Mouse (Mus musculus): Measurements from ENCODE around the gene Reg2. TPM values are rescaled to one million over a fixed set of nuclear protein-coding genes. Genes with fewer than 3 reads are reported as not detected.
"Not testable (repeated sequence)": the region's sequence is repeated elsewhere in the genome, so short reads cannot be mapped to it uniquely, and the experiment has no call there.

Gene Reg2
- not detected in 2 replicates for polyA plus RNA-seq (2014; fragmentation: Nextera tagmentation; extraction: Ambion mirVana)

DNA sequence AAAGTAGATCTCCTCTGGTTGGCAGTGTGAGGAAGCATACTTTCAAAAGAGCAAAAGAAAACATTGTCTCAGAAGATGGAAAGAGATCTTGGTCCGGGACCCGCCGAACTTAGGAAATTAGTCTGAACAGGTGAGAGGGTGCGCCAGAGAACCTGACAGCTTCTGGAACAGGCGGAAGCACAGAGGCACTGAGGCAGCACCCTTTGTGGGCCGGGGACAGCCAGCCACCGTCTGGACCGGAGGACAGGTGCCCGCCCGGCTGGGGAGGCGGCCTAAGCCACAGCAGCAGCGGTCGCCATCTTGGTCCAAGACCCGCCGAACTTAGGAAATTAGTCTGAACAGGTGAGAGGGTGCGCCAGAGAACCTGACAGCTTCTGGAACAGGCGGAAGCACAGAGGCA lies at the start of gene Reg2:
Gene Reg2, plus strand, starts transcription at position 301 of the 400 bp plus-strand sequence.
- 94% methylated on average over 4 of the region's 17 CpGs for WGBS (ENCODE audit: insufficient replicate concordance)
- not testable (repeated sequence) for H3K4me1 ChIP-seq (ENCODE audit: control insufficient read depth, insufficient read depth, low read length); H3K27me3 ChIP-seq (ENCODE audit: control insufficient read depth, insufficient read depth, low read length); H3K36me3 ChIP-seq (ENCODE audit: control insufficient read depth, insufficient read depth, low read length); ATAC-seq (replicated peaks; ENCODE audit: insufficient number of reproducible peaks, low FRiP score, low TSS enrichment); H3K4me2 ChIP-seq; H3K9me3 ChIP-seq (replicated peaks; ENCODE audit: control insufficient read depth, low read length); H3K27ac ChIP-seq (ENCODE audit: low read depth, low read length); H3K9ac ChIP-seq (ENCODE audit: low read depth, low read length); H3K4me3 ChIP-seq (ENCODE audit: low read depth, low read length)

DNA sequence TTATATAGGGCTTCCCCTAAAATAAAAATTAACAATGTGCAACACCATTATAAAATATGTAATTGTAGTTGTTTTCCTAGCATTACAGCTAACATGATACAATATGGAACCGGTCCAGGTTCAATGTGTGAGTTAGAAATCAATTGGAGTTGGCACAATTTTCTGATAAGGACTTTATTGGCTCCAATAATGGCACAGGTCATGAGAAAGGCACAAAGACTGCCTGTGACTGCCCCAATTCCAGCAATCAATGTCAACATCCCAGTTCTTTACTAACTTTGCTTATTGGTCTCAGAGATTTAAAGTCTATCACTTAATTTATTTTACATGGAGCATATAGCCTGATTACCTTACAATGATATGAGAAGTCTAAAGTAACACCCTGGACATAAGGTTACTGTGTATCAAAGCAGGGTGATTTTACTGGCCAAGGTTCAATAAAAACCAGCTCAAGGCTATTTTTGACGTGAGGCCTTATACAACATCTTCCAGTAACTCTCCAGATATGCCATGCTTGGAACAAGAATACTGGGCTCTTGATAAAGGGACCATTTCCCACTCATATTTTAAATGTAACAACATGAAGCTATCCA lies 33.4 kb upstream of the Reg2 start:
- H3K27me3 ChIP-seq (ENCODE audit: control insufficient read depth, insufficient read depth, low read length): no peaks in the 10 kb centered on the region
- H3K4me3 ChIP-seq (ENCODE audit: low read depth, low read length): no peak overlapping the region
- no peaks in the 10 kb centered on the region for H3K4me1 ChIP-seq (ENCODE audit: control insufficient read depth, insufficient read depth, low read length)
- H3K9me3 ChIP-seq (replicated peaks; ENCODE audit: control insufficient read depth, low read length): no peaks in the 10 kb centered on the region
- no peaks in the 10 kb centered on the region for H3K36me3 ChIP-seq (ENCODE audit: control insufficient read depth, insufficient read depth, low read length)
- ATAC-seq (replicated peaks; ENCODE audit: insufficient number of reproducible peaks, low FRiP score, low TSS enrichment): no peak
- H3K4me2 ChIP-seq: no peak overlapping the region
- no peak overlapping the region for H3K27ac ChIP-seq (ENCODE audit: low read depth, low read length)
- no peak overlapping the region for H3K9ac ChIP-seq (ENCODE audit: low read depth, low read length)
- 52% methylated on average over 2 of the region's 2 CpGs for WGBS (ENCODE audit: insufficient replicate concordance)

DNA sequence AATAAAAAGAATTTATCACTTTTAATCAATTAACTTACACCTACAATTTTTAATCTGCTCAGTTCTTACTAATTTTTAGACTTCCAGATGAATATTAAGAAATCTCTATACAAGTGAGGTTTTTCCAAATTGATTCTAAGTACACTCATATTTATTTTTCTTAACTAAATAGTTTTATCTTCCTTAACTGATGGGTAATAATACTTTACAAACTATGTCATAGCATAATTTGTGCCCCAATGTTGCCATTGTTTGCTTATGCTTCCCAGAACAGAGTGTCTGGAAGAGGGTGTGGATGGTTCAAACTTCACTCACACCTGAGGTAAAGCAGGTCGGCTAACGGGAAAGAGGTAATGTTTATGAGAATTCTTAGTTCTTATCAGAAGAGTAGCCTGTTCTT lies 25.1 kb upstream of the Reg2 start, which contains the start of gene Reg3b:
Gene Reg3b, plus strand, starts transcription at position 301 of the 400 bp plus-strand sequence.
- Histone ChIP-seq H3K27me3 (ENCODE audit: control insufficient read depth, insufficient read depth, low read length) (no peaks in the 10 kb centered on the region), H3K9ac (ENCODE audit: low read depth, low read length) (no peak within 1 kb of the TSS), H3K27ac (ENCODE audit: low read depth, low read length) (no peak within 1 kb of the TSS), H3K9me3 (replicated peaks; ENCODE audit: control insufficient read depth, low read length) (no peaks in the 10 kb centered on the region), H3K4me3 (ENCODE audit: low read depth, low read length) (no peak within 1 kb of the TSS), H3K4me2 (no peak within 1 kb of the TSS), H3K4me1 (ENCODE audit: control insufficient read depth, insufficient read depth, low read length) (no peaks in the 10 kb centered on the region), H3K36me3 (ENCODE audit: control insufficient read depth, insufficient read depth, low read length) (no peaks in the 10 kb centered on the region)
- 81% methylated on average over 2 of the region's 2 CpGs for WGBS (ENCODE audit: insufficient replicate concordance)
- no peak for ATAC-seq (replicated peaks; ENCODE audit: insufficient number of reproducible peaks, low FRiP score, low TSS enrichment)

DNA sequence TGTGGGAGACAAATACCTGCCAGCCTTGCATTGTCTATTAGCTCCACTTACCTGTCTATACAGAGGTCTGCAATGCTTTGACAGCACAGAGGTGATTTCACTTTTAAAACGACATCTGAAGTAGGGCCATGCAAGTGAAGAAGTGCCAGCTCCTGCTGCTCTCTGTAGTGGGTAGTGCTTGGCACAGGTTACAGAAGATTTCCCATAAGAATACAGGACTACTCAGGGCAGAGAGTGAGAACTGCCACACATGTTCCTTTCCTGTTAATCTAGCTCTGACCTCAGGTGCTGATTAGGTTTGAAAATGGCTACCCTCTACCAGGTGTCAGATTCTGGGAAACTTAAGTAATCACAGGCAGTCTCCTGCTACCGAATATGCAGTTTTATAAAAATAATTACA lies 16.7 kb upstream of the Reg2 start, which contains the start of gene Reg3d:
Gene Reg3d, minus strand, starts transcription at position 101 of the 400 bp plus-strand sequence.
- Histone ChIP-seq H3K9me3 (replicated peaks; ENCODE audit: control insufficient read depth, low read length) (no peaks in the 10 kb centered on the region), H3K36me3 (ENCODE audit: control insufficient read depth, insufficient read depth, low read length) (no peaks in the 10 kb centered on the region), H3K4me3 (ENCODE audit: low read depth, low read length) (no peak within 1 kb of the TSS), H3K27me3 (ENCODE audit: control insufficient read depth, insufficient read depth, low read length) (no peaks in the 10 kb centered on the region), H3K4me2 (no peak within 1 kb of the TSS), H3K27ac (ENCODE audit: low read depth, low read length) (no peak within 1 kb of the TSS), H3K9ac (ENCODE audit: low read depth, low read length) (no peak within 1 kb of the TSS), H3K4me1 (ENCODE audit: control insufficient read depth, insufficient read depth, low read length) (no peaks in the 10 kb centered on the region)
- no peak for ATAC-seq (replicated peaks; ENCODE audit: insufficient number of reproducible peaks, low FRiP score, low TSS enrichment)
- 57% methylated on average over 2 of the region's 2 CpGs for WGBS (ENCODE audit: insufficient replicate concordance)

DNA sequence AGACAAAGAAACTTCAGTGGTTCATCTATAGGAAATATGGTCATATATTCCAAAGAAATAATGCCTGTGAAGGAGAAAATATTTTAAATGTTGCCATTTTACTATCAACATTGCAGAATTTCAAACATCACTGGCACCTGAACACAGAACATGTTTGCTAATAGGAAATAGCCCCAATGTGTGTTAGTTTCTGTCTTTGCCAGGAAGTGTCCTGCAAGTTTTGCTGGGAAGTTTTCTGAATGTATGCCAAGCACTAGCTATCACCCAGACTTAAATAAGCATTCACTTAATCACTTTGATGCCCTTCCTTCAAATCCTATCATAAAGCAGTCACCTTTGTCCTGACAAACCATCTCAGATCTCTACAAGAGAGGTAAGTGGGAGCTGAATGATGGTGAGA lies 15.0 kb upstream of the Reg2 start, which contains the start of gene Reg3a:
Gene Reg3a, plus strand, starts transcription at position 301 of the 400 bp plus-strand sequence.
- Histone ChIP-seq H3K9me3 (replicated peaks; ENCODE audit: control insufficient read depth, low read length) (no peaks in the 10 kb centered on the region), H3K9ac (ENCODE audit: low read depth, low read length) (no peak within 1 kb of the TSS)

DNA sequence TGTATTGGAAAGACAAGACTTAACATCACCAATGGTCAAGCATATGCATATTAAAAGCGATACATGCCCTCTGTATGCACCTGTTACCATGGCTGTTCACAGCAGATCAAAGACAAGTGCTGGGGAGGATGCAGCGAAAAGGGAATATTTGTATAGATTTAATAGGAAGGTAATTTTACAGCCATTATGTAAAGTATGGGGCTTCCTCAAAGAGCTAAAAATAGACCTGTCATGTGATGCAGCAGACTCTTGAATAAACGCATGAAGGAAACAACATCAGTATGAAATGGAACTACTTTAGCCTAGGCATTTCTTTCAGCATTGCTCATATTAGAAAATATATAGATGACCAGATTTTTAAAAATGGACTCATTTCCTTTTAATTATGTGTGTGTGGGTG lies 9.8 kb upstream of the Reg2 start:
- no peaks in the 10 kb centered on the region for H3K27me3 ChIP-seq (ENCODE audit: control insufficient read depth, insufficient read depth, low read length)
- H3K9ac ChIP-seq (ENCODE audit: low read depth, low read length): no peak overlapping the region
- no peaks in the 10 kb centered on the region for H3K4me1 ChIP-seq (ENCODE audit: control insufficient read depth, insufficient read depth, low read length)
- no peak for ATAC-seq (replicated peaks; ENCODE audit: insufficient number of reproducible peaks, low FRiP score, low TSS enrichment)
- H3K4me3 ChIP-seq (ENCODE audit: low read depth, low read length): no peak overlapping the region
- WGBS (ENCODE audit: insufficient replicate concordance): 78% methylated on average over 3 of the region's 3 CpGs
- H3K9me3 ChIP-seq (replicated peaks; ENCODE audit: control insufficient read depth, low read length): no peaks in the 10 kb centered on the region
- H3K27ac ChIP-seq (ENCODE audit: low read depth, low read length): no peak overlapping the region
- no peak overlapping the region for H3K4me2 ChIP-seq
- no peaks in the 10 kb centered on the region for H3K36me3 ChIP-seq (ENCODE audit: control insufficient read depth, insufficient read depth, low read length)

More for the DNA sequence above, 15.0 kb upstream of the Reg2 start, which contains the start of gene Reg3a:
- H3K36me3 ChIP-seq (ENCODE audit: control insufficient read depth, insufficient read depth, low read length): no peaks in the 10 kb centered on the region
- no peak for ATAC-seq (replicated peaks; ENCODE audit: insufficient number of reproducible peaks, low FRiP score, low TSS enrichment)
- no peaks in the 10 kb centered on the region for H3K27me3 ChIP-seq (ENCODE audit: control insufficient read depth, insufficient read depth, low read length)
- H3K27ac ChIP-seq (ENCODE audit: low read depth, low read length): no peak within 1 kb of the TSS
- H3K4me3 ChIP-seq (ENCODE audit: low read depth, low read length): no peak within 1 kb of the TSS
- no peak within 1 kb of the TSS for H3K4me2 ChIP-seq
- H3K4me1 ChIP-seq (ENCODE audit: control insufficient read depth, insufficient read depth, low read length): no peaks in the 10 kb centered on the region

DNA sequence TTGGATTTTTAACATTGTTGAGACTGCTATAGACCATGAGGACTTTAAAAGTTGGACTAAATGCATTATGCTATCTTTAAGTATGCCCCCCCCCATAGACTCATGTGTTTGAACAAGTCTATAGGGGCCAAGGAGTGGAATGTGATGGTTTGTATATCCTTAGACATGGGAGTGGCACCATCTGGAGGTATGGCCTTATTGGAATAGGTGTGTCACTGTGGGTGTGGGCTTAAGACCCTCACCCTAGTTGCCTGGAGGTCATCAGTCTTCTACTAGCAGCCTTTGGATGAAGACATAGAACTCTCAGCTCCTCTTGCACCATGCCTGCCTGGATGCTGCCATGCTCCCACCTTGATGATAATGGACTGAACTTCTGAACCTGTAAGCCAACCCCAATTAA lies 27.0 kb downstream of the Reg2 start, which contains the start of gene Reg1:
Gene Reg1, plus strand, starts transcription at position 301 of the 400 bp plus-strand sequence.
- not testable (repeated sequence) for H3K27me3 ChIP-seq (ENCODE audit: control insufficient read depth, insufficient read depth, low read length); H3K4me3 ChIP-seq (ENCODE audit: low read depth, low read length); H3K4me2 ChIP-seq; H3K4me1 ChIP-seq (ENCODE audit: control insufficient read depth, insufficient read depth, low read length); H3K9ac ChIP-seq (ENCODE audit: low read depth, low read length); ATAC-seq (replicated peaks; ENCODE audit: insufficient number of reproducible peaks, low FRiP score, low TSS enrichment); H3K27ac ChIP-seq (ENCODE audit: low read depth, low read length); H3K9me3 ChIP-seq (replicated peaks; ENCODE audit: control insufficient read depth, low read length); H3K36me3 ChIP-seq (ENCODE audit: control insufficient read depth, insufficient read depth, low read length)

DNA sequence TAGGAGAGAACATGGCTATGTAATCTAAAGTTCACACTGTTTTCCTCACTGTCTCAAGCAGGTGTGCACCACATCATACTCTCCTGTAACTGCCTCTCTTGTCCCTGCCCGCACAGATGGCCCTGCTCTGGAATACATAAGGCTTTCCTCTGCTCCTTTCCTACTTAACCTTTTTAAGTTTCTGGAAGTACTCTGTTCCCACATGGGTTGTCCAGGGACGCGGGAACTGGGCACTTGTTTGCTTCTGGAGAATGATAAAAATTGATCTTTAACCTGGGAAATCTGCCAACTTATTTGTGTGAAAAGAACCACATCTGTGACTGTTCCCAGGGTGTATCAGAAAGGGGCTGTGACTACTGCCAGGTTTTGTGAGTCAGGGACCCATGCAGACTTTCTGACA lies 30.1 kb downstream of the Reg2 start:
- Histone ChIP-seq H3K9ac (ENCODE audit: low read depth, low read length) (no peak overlapping the region), H3K4me3 (ENCODE audit: low read depth, low read length) (no peak overlapping the region), H3K27ac (ENCODE audit: low read depth, low read length) (no peak overlapping the region), H3K36me3 (ENCODE audit: control insufficient read depth, insufficient read depth, low read length) (no peaks in the 10 kb centered on the region), H3K4me1 (ENCODE audit: control insufficient read depth, insufficient read depth, low read length) (no peaks in the 10 kb centered on the region), H3K9me3 (replicated peaks; ENCODE audit: control insufficient read depth, low read length) (no peaks in the 10 kb centered on the region), H3K4me2 (no peak overlapping the region), H3K27me3 (ENCODE audit: control insufficient read depth, insufficient read depth, low read length) (no peaks in the 10 kb centered on the region)
- 69% methylated on average over 3 of the region's 3 CpGs for WGBS (ENCODE audit: insufficient replicate concordance)
- no peak for ATAC-seq (replicated peaks; ENCODE audit: insufficient number of reproducible peaks, low FRiP score, low TSS enrichment)

DNA sequence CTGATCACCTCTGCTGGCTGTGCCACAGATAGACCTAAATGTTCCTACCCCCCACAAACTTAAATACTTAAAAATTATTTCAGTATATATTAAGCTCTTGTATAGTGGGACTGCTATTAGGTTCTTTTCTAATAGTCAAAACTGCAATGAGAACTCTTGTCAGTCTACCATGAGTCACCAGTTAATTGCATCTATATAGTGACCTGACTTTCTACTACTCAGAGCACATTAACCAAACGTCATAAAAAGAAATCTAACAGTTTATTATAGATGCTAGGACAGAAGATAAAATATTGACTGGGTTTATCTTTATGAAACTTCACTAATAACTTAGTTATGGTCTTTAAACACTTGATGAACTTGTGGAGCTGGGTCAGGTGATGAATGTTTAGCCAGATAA lies 51.8 kb downstream of the Reg2 start:
- H3K4me2 ChIP-seq: no peak overlapping the region
- no peak overlapping the region for H3K4me3 ChIP-seq (ENCODE audit: low read depth, low read length)
- no peak for ATAC-seq (replicated peaks; ENCODE audit: insufficient number of reproducible peaks, low FRiP score, low TSS enrichment)
- no peaks in the 10 kb centered on the region for H3K9me3 ChIP-seq (replicated peaks; ENCODE audit: control insufficient read depth, low read length)
- WGBS (ENCODE audit: insufficient replicate concordance): 50% methylated on average over 1 of the region's 1 CpGs
- H3K4me1 ChIP-seq (ENCODE audit: control insufficient read depth, insufficient read depth, low read length): no peaks in the 10 kb centered on the region
- H3K36me3 ChIP-seq (ENCODE audit: control insufficient read depth, insufficient read depth, low read length): no peaks in the 10 kb centered on the region
- H3K27ac ChIP-seq (ENCODE audit: low read depth, low read length): no peak overlapping the region
- H3K9ac ChIP-seq (ENCODE audit: low read depth, low read length): no peak overlapping the region
- no peaks in the 10 kb centered on the region for H3K27me3 ChIP-seq (ENCODE audit: control insufficient read depth, insufficient read depth, low read length)

All from heart, embryonic 11.5 days (tissue).